Mouse (Mus musculus): ENCODE results near the gene Lipa. TPM values are rescaled to one million over a fixed set of nuclear protein-coding genes. Genes with fewer than 3 reads are reported as not detected.

The Lipa gene
- polyA plus RNA-seq (2014; fragmentation: Illumina TruSeq; extraction: RNeasy Lipid Tissue Mini Kit (QIAGEN cat#74804)), result 101 TPM

DNA sequence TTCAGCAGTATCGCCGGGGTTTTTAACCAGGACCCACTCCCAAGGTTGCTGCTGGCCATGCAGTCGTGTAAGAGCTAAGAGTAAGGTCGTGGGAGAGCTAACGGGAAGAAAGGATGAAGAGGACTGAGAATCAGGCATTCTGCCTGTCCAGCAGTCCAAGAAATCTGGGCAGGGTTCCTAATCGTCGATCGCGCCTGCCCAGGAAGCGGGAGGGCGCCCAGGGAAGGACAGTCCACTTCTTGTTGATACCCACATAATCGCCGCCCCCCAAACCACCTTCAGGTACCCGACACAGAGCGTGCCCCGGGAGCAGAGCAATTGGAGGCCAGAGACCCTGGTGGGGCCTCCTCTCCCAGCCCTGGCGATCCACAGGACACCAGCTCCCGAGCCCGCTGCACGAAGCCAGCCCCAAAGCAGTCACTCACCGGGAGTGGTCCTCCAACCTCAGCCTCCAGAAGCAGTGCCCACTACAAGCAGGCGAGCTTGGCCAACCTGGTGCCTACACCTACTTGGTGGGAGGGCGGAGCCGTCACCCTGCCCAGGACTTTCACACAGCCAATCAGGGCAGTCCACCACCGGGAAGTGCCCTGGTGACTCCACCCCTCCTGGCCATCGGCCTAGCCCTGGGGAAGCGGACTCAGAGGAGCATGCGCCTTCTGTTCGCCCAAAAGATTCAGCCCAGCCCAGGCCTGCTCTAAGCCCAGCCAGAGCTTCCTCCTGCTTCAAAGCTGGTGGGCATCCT lies at the start of gene Lipa:
TSS of gene Lipa (minus strand) at position 534 of the 742 bp plus-strand sequence.

GRCm38 (mm10) chr19:34550534-34551223 lies 23.4 kb upstream of the Lipa start, which contains the start of gene Ifit2:
TSS of gene Ifit2 (plus strand) at chr19:34550694.

DNA sequence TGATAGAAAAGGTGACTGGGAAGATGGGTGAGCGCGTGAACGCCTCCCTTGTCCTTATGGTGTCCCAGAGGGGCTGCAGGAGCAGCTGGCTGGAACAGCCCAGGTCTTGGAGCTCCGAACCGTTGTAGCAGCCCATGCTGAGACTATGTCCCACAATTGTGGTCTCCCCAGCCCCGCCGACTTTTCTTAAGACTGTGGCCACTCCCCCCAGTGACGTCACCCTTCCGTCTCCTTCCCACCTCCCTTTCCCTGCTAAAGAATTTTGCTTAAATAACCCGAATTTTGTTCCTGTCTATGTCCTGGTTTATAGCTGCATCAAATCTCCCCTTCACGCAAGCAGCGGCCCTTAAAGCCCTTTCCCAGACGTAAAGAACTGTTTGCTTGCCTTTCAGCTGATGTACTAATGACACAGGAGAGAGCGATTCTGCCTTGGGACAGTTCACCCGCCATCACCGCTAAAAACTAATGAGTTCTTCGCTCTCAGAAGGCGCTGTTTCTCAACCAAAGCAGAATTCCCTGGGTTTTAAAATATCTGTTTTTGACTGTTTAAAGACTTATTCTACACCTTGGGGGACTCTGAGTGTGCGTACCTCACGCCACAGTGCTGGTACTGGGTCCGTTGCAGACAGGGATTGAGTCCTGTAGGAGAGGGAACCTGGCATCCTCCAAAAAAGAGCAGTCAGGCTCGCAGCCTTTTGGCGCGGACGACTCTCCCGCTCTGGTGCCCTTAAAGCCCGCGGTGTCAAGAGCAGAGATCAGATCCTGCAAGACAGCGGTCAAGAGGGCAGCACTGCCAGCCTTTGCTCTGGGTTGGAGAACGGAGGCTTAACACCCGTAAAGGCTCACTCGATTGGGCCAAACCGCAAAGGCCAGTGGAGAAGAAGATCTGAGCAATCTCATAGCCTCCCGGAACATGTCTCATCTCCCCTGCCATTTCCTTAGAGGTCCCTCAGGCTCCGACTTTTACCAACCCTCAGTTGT lies 52.0 kb downstream of the Lipa start, which contains the start of gene Ch25h:
TSS of gene Ch25h (minus strand) at position 174 of the 981 bp plus-strand sequence.

Other genes with a start within 250 kb of the Lipa start
- 8.8 TPM for gene Fas, start 236.8 kb downstream of the Lipa start, polyA plus RNA-seq (2014; fragmentation: Illumina TruSeq; extraction: RNeasy Lipid Tissue Mini Kit (QIAGEN cat#74804))
- gene Ch25h, start 52.3 kb downstream of the Lipa start, polyA plus RNA-seq (2014; fragmentation: Illumina TruSeq; extraction: RNeasy Lipid Tissue Mini Kit (QIAGEN cat#74804)), result 1.1 TPM
- gene Ifit2, start 23.2 kb upstream of the Lipa start, polyA plus RNA-seq (2014; fragmentation: Illumina TruSeq; extraction: RNeasy Lipid Tissue Mini Kit (QIAGEN cat#74804)), result 17.5 TPM
- gene Ifit3, start 56.1 kb upstream of the Lipa start, polyA plus RNA-seq (2014; fragmentation: Illumina TruSeq; extraction: RNeasy Lipid Tissue Mini Kit (QIAGEN cat#74804)), result 8.6 TPM
- 2.8 TPM for gene Ifit1bl1, start 74.5 kb upstream of the Lipa start, polyA plus RNA-seq (2014; fragmentation: Illumina TruSeq; extraction: RNeasy Lipid Tissue Mini Kit (QIAGEN cat#74804))
- gene Ifit3b, start 80.5 kb upstream of the Lipa start, polyA plus RNA-seq (2014; fragmentation: Illumina TruSeq; extraction: RNeasy Lipid Tissue Mini Kit (QIAGEN cat#74804)), result 3.3 TPM
- 12.5 TPM for gene Ifit1bl2, start 113.3 kb upstream of the Lipa start, polyA plus RNA-seq (2014; fragmentation: Illumina TruSeq; extraction: RNeasy Lipid Tissue Mini Kit (QIAGEN cat#74804))
- gene Ifit1, start 113.4 kb upstream of the Lipa start, polyA plus RNA-seq (2014; fragmentation: Illumina TruSeq; extraction: RNeasy Lipid Tissue Mini Kit (QIAGEN cat#74804)), result 12.6 TPM
- gene Slc16a12, start 219.8 kb upstream of the Lipa start, polyA plus RNA-seq (2014; fragmentation: Illumina TruSeq; extraction: RNeasy Lipid Tissue Mini Kit (QIAGEN cat#74804)), result 1.4 TPM